Mouse (Mus musculus) forebrain, embryonic 16.5 days (tissue): ENCODE data around the gene Svep1. TPM values are rescaled to one million over a fixed set of nuclear protein-coding genes. Genes with fewer than 3 reads are reported as not detected.
A peak's percentile ranks its signal among the peaks of the same experiment; 100 is the strongest.

Experiments used
- ATAC-seq: fragments of 200-750 bp; cut with Nextera tagmentation; 2 replicates; pipeline ENCODE4 v1.8.0; 2017; ENCODE audit warnings: mild to moderate bottlenecking, moderate library complexity
- H3K27ac ChIP-seq: fragments of 300-500 bp; sonication (generic); 2 replicates; pipeline ENCODE4 v1.5.1; 2014; ENCODE audit warnings: low read length, control low read depth
- H3K27me3 ChIP-seq: fragments of 300-500 bp; sonication (generic); replicated peaks from 2 replicates; pipeline ENCODE4 v1.6.1; 2014; ENCODE audit warnings: low read length; ENCODE audit not compliant: control insufficient read depth, insufficient read depth
- H3K36me3 ChIP-seq: fragments of 300-500 bp; sonication (generic); 2 replicates; pipeline ENCODE4 v1.6.1; 2014; ENCODE audit not compliant: control insufficient read depth, insufficient read depth
- H3K4me1 ChIP-seq: fragments of 300-500 bp; sonication (generic); replicated peaks from 2 replicates; pipeline ENCODE4 v1.6.1; 2014; ENCODE audit warnings: low read length; ENCODE audit not compliant: control insufficient read depth, insufficient read depth
- H3K4me2 ChIP-seq: fragments of 300-500 bp; sonication (generic); 2 replicates; pipeline ENCODE4 v1.6.1; 2014; ENCODE audit warnings: mild to moderate bottlenecking, low read length, control low read depth
- H3K4me3 ChIP-seq: fragments of 300-500 bp; sonication (generic); replicated peaks from 2 replicates; pipeline ENCODE4 v1.5.1; 2014; ENCODE audit warnings: mild to moderate bottlenecking, low read length, control low read depth
- H3K9ac ChIP-seq: fragments of 300-500 bp; sonication (generic); replicated peaks from 2 replicates; pipeline ENCODE4 v1.6.1; 2014; ENCODE audit warnings: low read depth, low read length, control low read depth
- H3K9me3 ChIP-seq: fragments of 300-500 bp; sonication (generic); 2 replicates; pipeline ENCODE4 v1.6.1; 2016; ENCODE audit warnings: low read length; ENCODE audit not compliant: control insufficient read depth
- WGBS: fragments of 180-500 bp; shearing (Covaris S2); extraction: QIAGEN DNeasy Blood & Tissue Kit; methylation state at CpG from one replicate; pipeline ENCODE4 v1.1.7; 2014; 5-methylcytosine and 5-hydroxymethylcytosine counted together
- polyA plus RNA-seq: library from polyadenylated mRNA; unstranded; fragments of >200 nt; fragmentation: Nextera tagmentation; extraction: Ambion mirVana; gene quantifications from 2 replicates; pipeline ENCODE4 v1.2.1, GENCODE M21; 2015

Svep1 gene
- polyA plus RNA-seq, 1 experiment from 2014 or later, result 0.49 TPM

- Histone ChIP-seq H3K4me1 (no peaks in the 10 kb centered on the region; the same call in 1 of the 2 replicates), H3K4me2 (peak overlapping the region; percentile 41), H3K27me3 (no peaks in the 10 kb centered on the region), H3K9ac (no peak overlapping the region), H3K4me3 (peak overlapping the region; percentile 24), H3K9me3 (no peaks in the 10 kb centered on the region), H3K36me3 (no peaks in the 10 kb centered on the region), H3K27ac (no peak overlapping the region)
- WGBS, result 9% methylated on average over 10 of the region's 10 CpGs
- peak; percentile 49 for ATAC-seq
Measured at GRCm38 (mm10) chr4:58079631-58080030, 127.0 kb downstream of the Svep1 start.

- no peak overlapping the region for H3K27ac ChIP-seq
- no peak overlapping the region for H3K4me2 ChIP-seq
- H3K36me3 ChIP-seq, result no peaks in the 10 kb centered on the region
- ATAC-seq, result no peak
- WGBS, result 43% methylated on average over 6 of the region's 6 CpGs
- H3K9me3 ChIP-seq, result no peaks in the 10 kb centered on the region
- H3K9ac ChIP-seq, result no peak overlapping the region
- no peaks in the 10 kb centered on the region for H3K27me3 ChIP-seq
- no peaks in the 10 kb centered on the region; the same call in 1 of the 2 replicates for H3K4me1 ChIP-seq
- H3K4me3 ChIP-seq, result no peak overlapping the region
Measured at GRCm38 (mm10) chr4:58077950-58078349, 128.7 kb downstream of the Svep1 start.

GRCm38 (mm10) chr4:58077536-58077935 lies 129.1 kb downstream of the Svep1 start:
- ATAC-seq, result no peak
- no peaks in the 10 kb centered on the region; the same call in 1 of the 2 replicates for H3K4me1 ChIP-seq
- H3K27ac ChIP-seq, result no peak overlapping the region
- H3K36me3 ChIP-seq, result no peaks in the 10 kb centered on the region
- no peaks in the 10 kb centered on the region for H3K9me3 ChIP-seq
- H3K9ac ChIP-seq, result no peak overlapping the region
- H3K4me3 ChIP-seq, result no peak overlapping the region
- WGBS, result 93% methylated on average over 4 of the region's 4 CpGs
- H3K27me3 ChIP-seq, result no peaks in the 10 kb centered on the region
- H3K4me2 ChIP-seq, result no peak overlapping the region

GRCm38 (mm10) chr4:58072888-58073287 lies 133.8 kb downstream of the Svep1 start:
- no peak overlapping the region for H3K4me3 ChIP-seq
- no peak overlapping the region for H3K27ac ChIP-seq
- H3K9ac ChIP-seq, result no peak overlapping the region
- H3K9me3 ChIP-seq, result no peaks in the 10 kb centered on the region
- H3K27me3 ChIP-seq, result no peaks in the 10 kb centered on the region
- no peak for ATAC-seq
- no peak overlapping the region for H3K4me2 ChIP-seq
- H3K36me3 ChIP-seq, result no peaks in the 10 kb centered on the region
- 72% methylated on average over 12 of the region's 12 CpGs for WGBS
- H3K4me1 ChIP-seq, result no peaks in the 10 kb centered on the region

- Histone ChIP-seq H3K9me3 (no peaks in the 10 kb centered on the region), H3K27ac (no peak overlapping the region), H3K27me3 (no peaks in the 10 kb centered on the region), H3K4me3 (no peak overlapping the region), H3K4me2 (no peak overlapping the region), H3K9ac (no peak overlapping the region), H3K4me1 (no peaks in the 10 kb centered on the region), H3K36me3 (no peaks in the 10 kb centered on the region)
- 88% methylated on average over 5 of the region's 5 CpGs for WGBS
- ATAC-seq, result no peak
Measured at GRCm38 (mm10) chr4:58068886-58069285, 137.8 kb downstream of the Svep1 start.

GRCm38 (mm10) chr4:58064721-58065120 lies 141.9 kb downstream of the Svep1 start:
- no peak overlapping the region for H3K27ac ChIP-seq
- no peaks in the 10 kb centered on the region for H3K9me3 ChIP-seq
- H3K36me3 ChIP-seq, result no peaks in the 10 kb centered on the region
- H3K9ac ChIP-seq, result no peak overlapping the region
- no peak for ATAC-seq
- 66% methylated on average over 2 of the region's 2 CpGs for WGBS
- H3K4me1 ChIP-seq, result no peaks in the 10 kb centered on the region
- H3K4me2 ChIP-seq, result no peak overlapping the region
- H3K27me3 ChIP-seq, result no peaks in the 10 kb centered on the region
- H3K4me3 ChIP-seq, result no peak overlapping the region

GRCm38 (mm10) chr4:58062933-58063332 lies 143.7 kb downstream of the Svep1 start:
- H3K9me3 ChIP-seq, result no peaks in the 10 kb centered on the region
- H3K9ac ChIP-seq, result no peak overlapping the region
- no peak overlapping the region for H3K4me2 ChIP-seq
- H3K27me3 ChIP-seq, result no peaks in the 10 kb centered on the region
- ATAC-seq, result no peak
- no peak overlapping the region for H3K27ac ChIP-seq
- no peaks in the 10 kb centered on the region for H3K36me3 ChIP-seq
- 90% methylated on average over 1 of the region's 1 CpGs for WGBS
- no peak overlapping the region for H3K4me3 ChIP-seq
- H3K4me1 ChIP-seq, result no peaks in the 10 kb centered on the region

GRCm38 (mm10) chr4:58055653-58056052 lies 151.0 kb downstream of the Svep1 start:
- Histone ChIP-seq H3K36me3 (no peaks in the 10 kb centered on the region), H3K4me3 (no peak overlapping the region), H3K4me1 (no peaks in the 10 kb centered on the region), H3K27ac (no peak overlapping the region), H3K9me3 (no peaks in the 10 kb centered on the region), H3K9ac (no peak overlapping the region), H3K27me3 (no peaks in the 10 kb centered on the region), H3K4me2 (no peak overlapping the region)
- no peak for ATAC-seq

GRCm38 (mm10) chr4:58054441-58054840 lies 152.2 kb downstream of the Svep1 start:
- no peak overlapping the region for H3K4me2 ChIP-seq
- H3K27ac ChIP-seq, result no peak overlapping the region
- H3K36me3 ChIP-seq, result no peaks in the 10 kb centered on the region
- H3K9ac ChIP-seq, result no peak overlapping the region
- ATAC-seq, result no peak
- no peaks in the 10 kb centered on the region for H3K27me3 ChIP-seq
- WGBS, result 78% methylated on average over 5 of the region's 5 CpGs
- H3K4me1 ChIP-seq, result no peaks in the 10 kb centered on the region
- no peak overlapping the region for H3K4me3 ChIP-seq
- H3K9me3 ChIP-seq, result no peaks in the 10 kb centered on the region

GRCm38 (mm10) chr4:58050746-58051145 lies 155.9 kb downstream of the Svep1 start:
- H3K27ac ChIP-seq, result no peak overlapping the region
- WGBS, result 62% methylated on average over 8 of the region's 8 CpGs
- H3K36me3 ChIP-seq, result no peaks in the 10 kb centered on the region
- no peak for ATAC-seq
- H3K27me3 ChIP-seq, result no peaks in the 10 kb centered on the region
- H3K9ac ChIP-seq, result no peak overlapping the region
- H3K4me3 ChIP-seq, result no peak overlapping the region
- H3K4me1 ChIP-seq, result no peaks in the 10 kb centered on the region
- no peaks in the 10 kb centered on the region for H3K9me3 ChIP-seq
- no peak overlapping the region for H3K4me2 ChIP-seq
